Mouse (Mus musculus) C2C12 (cell line): ENCODE results near the gene Naaa. TPM values are rescaled to one million over a fixed set of nuclear protein-coding genes. Genes with fewer than 3 reads are reported as not detected.

ENCODE experiments used
- H3K27me3 ChIP-seq: one replicate; pipeline ENCODE4 v1.6.1; 2011; ENCODE audit not compliant: control insufficient read depth, insufficient read depth, insufficient read length
- H3K36me3 ChIP-seq: one replicate; pipeline ENCODE4 v1.6.1; 2011; ENCODE audit not compliant: control insufficient read depth, insufficient read depth
- H3K4me3 ChIP-seq: one replicate; pipeline ENCODE4 v1.5.1; 2011; ENCODE audit warnings: mild to moderate bottlenecking, control low read depth; ENCODE audit not compliant: poor library complexity, insufficient read depth, severe bottlenecking
- H3K79me2 ChIP-seq: one replicate; pipeline ENCODE4 v1.6.1; 2011; ENCODE audit not compliant: control insufficient read depth, insufficient read depth
- H3K79me3 ChIP-seq: one replicate; pipeline ENCODE4 v1.6.1; 2011; ENCODE audit warnings: low read depth, control low read depth
- H3ac ChIP-seq: one replicate; pipeline ENCODE3; 2011; ENCODE audit warnings: low read depth; ENCODE audit not compliant: control insufficient read depth, insufficient read length
- CEBPB ChIP-seq: IDR thresholded peaks from one replicate; pipeline ENCODE4 v1.6.1; 2011; ENCODE audit warnings: low read depth, mild to moderate bottlenecking, control low read depth, moderate library complexity
- CTCF ChIP-seq: IDR thresholded peaks from one replicate; pipeline ENCODE4 v1.5.1; 2011; ENCODE audit not compliant: control insufficient read depth, insufficient read depth, insufficient read length
- FOSL1 ChIP-seq: IDR thresholded peaks from one replicate; pipeline ENCODE4 v1.8.0; 2011; ENCODE audit warnings: mild to moderate bottlenecking, low read length; ENCODE audit not compliant: poor library complexity, insufficient read depth, severe bottlenecking
- MAX ChIP-seq: IDR thresholded peaks from one replicate; pipeline ENCODE4 v1.6.1; 2011; ENCODE audit warnings: mild to moderate bottlenecking, control low read depth
- MYOD1 ChIP-seq: IDR thresholded peaks from one replicate; pipeline ENCODE4 v1.6.1; 2011; ENCODE audit warnings: low read depth; ENCODE audit not compliant: control insufficient read depth, insufficient read length
- MYOG ChIP-seq: IDR thresholded peaks from one replicate; pipeline ENCODE4 v1.6.1; 2011; ENCODE audit not compliant: control insufficient read depth, insufficient read length; ENCODE audit errors: extremely low read depth
- USF1 ChIP-seq: IDR thresholded peaks from one replicate; pipeline ENCODE4 v1.6.1; 2011; ENCODE audit warnings: low read depth, mild to moderate bottlenecking, control low read depth, moderate library complexity
- polyA plus RNA-seq: library from polyadenylated mRNA; unstranded; fragments of >200 nt; fragmentation: generic; extraction: Trizol; gene quantifications from one replicate; pipeline ENCODE4 v1.2.1, GENCODE M21; 2012; ENCODE audit warnings: missing spikeins

Gene Naaa
- polyA plus RNA-seq, 1 experiment: 5.4 TPM

DNA sequence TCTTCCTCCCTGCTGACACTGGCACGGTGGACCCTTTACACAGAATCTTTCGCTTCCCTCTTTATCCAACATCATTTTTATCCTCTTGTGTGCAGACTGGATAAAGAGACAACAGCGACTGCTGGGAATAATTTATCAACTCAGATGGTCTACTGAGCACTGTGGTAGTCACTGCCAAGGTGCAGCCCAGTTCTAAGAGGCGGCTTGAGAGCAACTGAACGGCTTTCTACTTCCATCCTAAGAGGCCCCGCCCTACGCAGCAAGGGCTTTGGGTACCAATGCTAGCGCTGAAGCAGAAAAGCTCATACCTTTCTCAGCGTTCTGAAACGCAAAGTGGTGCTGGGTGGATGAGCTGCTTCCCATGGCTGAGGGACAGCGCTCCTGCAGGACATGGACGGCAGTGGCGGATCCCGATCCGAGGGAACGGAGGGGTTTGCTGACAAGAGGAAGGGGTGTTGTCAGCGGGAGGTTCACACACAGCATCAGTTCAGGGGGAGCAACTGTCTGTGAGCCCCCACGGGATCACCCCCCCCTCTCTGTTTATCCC lies 25.1 kb downstream of the Naaa start:
- no peaks in the 10 kb centered on the region for H3K79me3 ChIP-seq
- TF ChIP-seq USF1 (no peak), MAX (no peak), MYOG (no peak), CTCF (no peak), CEBPB (no peak), MYOD1 (no peak)
- H3K36me3 ChIP-seq: no peaks in the 10 kb centered on the region

DNA sequence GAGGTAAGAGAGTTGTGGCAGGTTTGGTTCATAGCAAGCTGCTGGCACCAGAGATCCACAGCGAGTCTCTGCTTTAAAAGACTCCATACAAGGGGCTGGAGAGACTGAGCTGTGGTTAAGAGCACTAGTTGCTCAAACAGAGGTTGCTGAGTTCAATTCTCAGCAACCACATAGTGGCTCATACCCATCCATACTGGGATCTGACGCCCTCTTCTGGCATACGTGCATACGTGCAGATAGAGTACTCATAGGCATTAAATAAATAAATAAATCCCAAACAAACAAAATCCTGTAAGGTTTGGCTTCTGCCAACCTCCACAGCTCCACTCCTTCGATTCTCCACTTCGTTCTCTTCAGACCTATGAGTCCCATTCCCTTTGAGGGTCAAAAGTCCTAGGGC lies 25.9 kb downstream of the Naaa start:
- Histone ChIP-seq H3K4me3 (no peak overlapping the region), H3K79me3 (no peaks in the 10 kb centered on the region), H3K36me3 (no peaks in the 10 kb centered on the region), H3ac (no peak overlapping the region), H3K27me3 (no peaks in the 10 kb centered on the region), H3K79me2 (no peaks in the 10 kb centered on the region)
- no peak for TF ChIP-seq MAX

More for the DNA sequence above, 25.1 kb downstream of the Naaa start:
- no peaks in the 10 kb centered on the region for H3K27me3 ChIP-seq
- no peak overlapping the region for H3K4me3 ChIP-seq
- H3ac ChIP-seq: no peak overlapping the region
- H3K79me2 ChIP-seq: no peaks in the 10 kb centered on the region

DNA sequence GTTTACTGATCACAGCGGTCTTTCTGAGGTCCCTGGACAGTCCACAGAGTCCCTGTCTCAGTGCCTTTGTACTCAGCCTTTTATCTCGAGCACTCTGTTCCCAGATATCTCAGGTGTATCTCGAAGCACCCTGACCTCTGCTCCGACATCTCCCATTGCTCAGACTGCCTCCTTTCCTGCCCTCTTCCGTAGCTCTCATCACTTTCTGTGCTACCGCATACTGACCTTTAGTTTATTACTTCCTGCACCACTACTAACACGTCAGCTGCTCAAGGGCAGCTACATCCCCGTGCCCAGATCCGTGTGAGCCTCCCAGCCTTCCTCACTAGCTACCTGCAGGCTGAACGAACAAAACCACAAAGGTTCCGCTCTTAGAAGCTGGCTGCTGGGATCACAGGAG lies 29.4 kb downstream of the Naaa start:
- no peak for TF ChIP-seq USF1
- TF ChIP-seq CEBPB: no peak
- TF ChIP-seq MYOG: no peak
- no peak for TF ChIP-seq CTCF
- no peak for TF ChIP-seq MYOD1
- no peak for TF ChIP-seq FOSL1
- no peak for TF ChIP-seq MAX

DNA sequence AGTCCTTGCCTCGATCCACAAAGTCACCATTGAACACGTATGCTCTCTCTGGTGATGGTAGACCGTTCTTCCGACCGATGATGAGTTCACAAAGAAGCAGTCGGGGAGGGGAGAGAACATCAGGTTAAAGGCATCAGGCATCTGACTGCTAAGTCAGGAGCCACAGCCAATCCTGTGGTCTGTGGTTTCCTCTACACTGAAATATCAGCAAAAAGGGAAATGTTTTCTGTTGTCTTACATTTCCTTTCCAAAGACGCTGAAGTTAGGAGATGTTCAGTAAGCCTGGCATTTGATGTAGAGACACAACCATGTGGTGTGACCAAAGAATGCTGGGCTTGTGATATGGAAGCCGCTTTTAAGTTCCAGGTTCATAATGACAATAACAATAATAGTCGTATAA lies 32.5 kb downstream of the Naaa start:
- Histone ChIP-seq H3K79me2 (no peaks in the 10 kb centered on the region), H3K36me3 (no peaks in the 10 kb centered on the region), H3K79me3 (no peaks in the 10 kb centered on the region), H3K4me3 (no peak overlapping the region), H3K27me3 (no peaks in the 10 kb centered on the region), H3ac (no peak overlapping the region)
- TF ChIP-seq MYOD1: no peak
- TF ChIP-seq CEBPB: no peak
- TF ChIP-seq FOSL1: no peak
- no peak for TF ChIP-seq MAX
- TF ChIP-seq MYOG: no peak

More for the DNA sequence above, 29.4 kb downstream of the Naaa start:
- Histone ChIP-seq H3ac (no peak overlapping the region), H3K79me2 (no peaks in the 10 kb centered on the region), H3K4me3 (no peak overlapping the region), H3K27me3 (no peaks in the 10 kb centered on the region), H3K79me3 (no peaks in the 10 kb centered on the region), H3K36me3 (no peaks in the 10 kb centered on the region)

DNA sequence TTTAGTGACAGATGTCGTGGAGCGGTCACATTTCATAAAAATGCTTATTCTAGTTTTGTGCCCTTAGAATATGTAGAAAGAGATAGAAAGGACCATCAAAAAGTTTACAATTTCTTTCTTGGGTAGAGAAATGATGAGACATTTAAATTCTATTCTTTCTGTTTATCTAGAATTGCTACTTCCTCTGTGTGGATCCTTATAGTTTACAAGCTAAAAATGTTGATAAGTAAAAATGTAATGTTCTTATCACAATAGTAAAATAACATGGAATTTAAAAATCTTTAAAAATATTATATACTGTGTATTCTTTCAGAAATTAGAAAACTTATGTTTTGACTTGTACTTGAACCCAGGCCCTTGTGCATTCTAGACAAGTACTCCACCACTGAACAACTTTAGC lies 33.1 kb downstream of the Naaa start:
- Histone ChIP-seq H3K4me3 (no peak overlapping the region), H3K36me3 (no peaks in the 10 kb centered on the region), H3K27me3 (no peaks in the 10 kb centered on the region), H3K79me2 (no peaks in the 10 kb centered on the region), H3K79me3 (no peaks in the 10 kb centered on the region), H3ac (no peak overlapping the region)
- no peak for TF ChIP-seq MAX
- TF ChIP-seq MYOG: no peak
- TF ChIP-seq CTCF: no peak
- no peak for TF ChIP-seq USF1
- TF ChIP-seq CEBPB: no peak
- TF ChIP-seq MYOD1: no peak
- no peak for TF ChIP-seq FOSL1

DNA sequence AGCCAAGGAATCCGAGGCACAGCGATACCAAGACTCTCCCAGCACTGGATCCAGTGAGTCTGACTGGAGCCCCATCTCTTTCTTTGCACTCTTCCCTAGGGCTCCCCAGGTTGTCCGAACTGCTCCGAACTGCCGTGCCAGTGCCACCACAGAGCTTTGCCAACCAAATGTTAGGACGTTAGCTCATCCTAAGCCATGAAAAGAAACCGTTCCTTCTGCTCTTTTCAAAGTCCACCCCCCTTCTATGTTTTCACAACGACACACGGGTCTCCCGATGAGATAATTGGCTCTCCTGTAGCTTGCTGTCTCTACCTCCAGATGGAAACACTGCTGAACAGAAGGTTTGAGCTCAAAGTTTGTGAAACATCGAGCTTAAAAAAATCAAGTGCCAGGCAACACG lies 37.2 kb downstream of the Naaa start:
- Histone ChIP-seq H3K79me3 (no peaks in the 10 kb centered on the region), H3K36me3 (no peaks in the 10 kb centered on the region), H3K79me2 (no peaks in the 10 kb centered on the region), H3K4me3 (no peak overlapping the region), H3ac (no peak overlapping the region), H3K27me3 (no peaks in the 10 kb centered on the region)
- no peak for TF ChIP-seq USF1
- TF ChIP-seq MYOG: no peak
- no peak for TF ChIP-seq CEBPB
- no peak for TF ChIP-seq FOSL1
